Mouse (Mus musculus) stomach, embryonic 14.5 days (tissue): Measurements from ENCODE around the gene Gtf2ird2. TPM values are rescaled to one million over a fixed set of nuclear protein-coding genes. Genes with fewer than 3 reads are reported as not detected.

Source experiments
- ATAC-seq: fragments of 200-750 bp; cut with Nextera tagmentation; 2 replicates; pipeline ENCODE4 v1.8.0; 2017; ENCODE audit warnings: low read depth, moderate TSS enrichment; ENCODE audit not compliant: insufficient number of reproducible peaks, insufficient read depth, low FRiP score
- H3K27ac ChIP-seq: fragments of 300-500 bp; sonication (generic); 2 replicates; pipeline ENCODE4 v1.5.1; 2014; ENCODE audit warnings: mild to moderate bottlenecking, low read length, moderate library complexity, mixed read lengths
- H3K27me3 ChIP-seq: fragments of 300-500 bp; sonication (generic); 2 replicates; pipeline ENCODE4 v1.6.1; 2014; ENCODE audit warnings: low read length, control low read depth, mixed read lengths; ENCODE audit not compliant: control insufficient read depth, insufficient read depth
- H3K36me3 ChIP-seq: fragments of 300-500 bp; sonication (generic); 2 replicates; pipeline ENCODE4 v1.6.1; 2014; ENCODE audit warnings: mild to moderate bottlenecking, control low read depth, low read length, moderate library complexity, mixed read lengths; ENCODE audit not compliant: control insufficient read depth, insufficient read depth
- H3K4me1 ChIP-seq: fragments of 300-500 bp; sonication (generic); 2 replicates; pipeline ENCODE4 v1.6.1; 2014; ENCODE audit warnings: low read length, control low read depth, mixed read lengths; ENCODE audit not compliant: control insufficient read depth, insufficient read depth
- H3K4me2 ChIP-seq: fragments of 300-500 bp; sonication (generic); replicated peaks from 2 replicates; pipeline ENCODE4 v1.6.1; 2014; ENCODE audit warnings: low read depth, low read length, control low read depth
- H3K4me3 ChIP-seq: fragments of 300-500 bp; sonication (generic); 2 replicates; pipeline ENCODE4 v1.5.1; 2014; ENCODE audit warnings: low read depth, low read length, control low read depth
- H3K9ac ChIP-seq: fragments of 300-500 bp; sonication (generic); replicated peaks from 2 replicates; pipeline ENCODE4 v1.6.1; 2014; ENCODE audit warnings: low read depth, mild to moderate bottlenecking, control low read depth, low read length, moderate library complexity, mixed read lengths
- H3K9me3 ChIP-seq: fragments of 300-500 bp; sonication (generic); 2 replicates; pipeline ENCODE4 v1.6.1; 2016; ENCODE audit warnings: low read depth, low read length, control low read depth; ENCODE audit not compliant: control insufficient read depth
- WGBS: fragments of 180-500 bp; shearing (Covaris S2); extraction: QIAGEN DNeasy Blood & Tissue Kit; methylation state at CpG from one replicate; pipeline ENCODE4 v1.1.7; 2014; 5-methylcytosine and 5-hydroxymethylcytosine counted together
- polyA plus RNA-seq: library from polyadenylated mRNA; unstranded; fragments of >200 nt; fragmentation: Nextera tagmentation; extraction: Ambion mirVana; gene quantifications from 2 replicates; pipeline ENCODE4 v1.2.1, GENCODE M21; 2014

Gene Gtf2ird2
- polyA plus RNA-seq, 1 experiment from 2014 or later: 10.1 TPM

DNA sequence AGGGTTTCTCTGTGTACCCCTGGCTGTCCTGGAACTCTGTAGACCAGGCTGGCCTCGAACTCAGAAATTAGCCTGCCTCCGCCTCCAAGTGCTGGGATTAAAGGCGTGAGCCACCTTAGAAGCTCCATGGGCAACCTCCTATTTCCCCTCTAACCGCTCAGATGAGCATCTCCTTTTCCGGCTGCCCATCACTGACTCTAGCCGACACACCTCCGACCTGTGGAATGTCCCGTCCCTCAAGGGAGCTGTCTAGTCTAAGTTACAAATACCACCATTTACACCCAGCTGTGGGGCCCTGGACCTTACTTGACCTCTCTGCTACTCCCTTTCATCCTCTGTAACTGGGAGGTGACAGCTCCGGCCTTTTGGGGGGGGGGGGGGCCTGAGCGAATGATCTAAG, 8.1 kb upstream of the Gtf2ird2 start:
- no peaks in the 10 kb centered on the region; the same call in 1 of the 2 replicates for H3K36me3 ChIP-seq
- H3K4me2 ChIP-seq: peak overlapping the region; percentile 83
- H3K9ac ChIP-seq: peak overlapping the region; percentile 74
- no peaks in the 10 kb centered on the region for H3K27me3 ChIP-seq
- no peak for ATAC-seq
- 8% methylated on average over 10 of the region's 10 CpGs for WGBS
- peak overlapping the region; percentile 83 for H3K27ac ChIP-seq
- H3K4me3 ChIP-seq: peak overlapping the region; percentile 94
- H3K4me1 ChIP-seq: peaks cover 8% of the 10 kb centered on the region; the same call in 1 of the 2 replicates
- H3K9me3 ChIP-seq: no peaks in the 10 kb centered on the region

- Histone ChIP-seq H3K27me3 (no peaks in the 10 kb centered on the region), H3K4me3 (peak within 1 kb of the TSS; percentile 94), H3K27ac (peak within 1 kb of the TSS; percentile 83), H3K4me2 (peak within 1 kb of the TSS; percentile 83), H3K9ac (peak within 1 kb of the TSS; percentile 74), H3K36me3 (no peaks in the 10 kb centered on the region; the same call in 1 of the 2 replicates), H3K4me1 (peaks cover 8% of the 10 kb centered on the region; the same call in 1 of the 2 replicates), H3K9me3 (no peaks in the 10 kb centered on the region)
- ATAC-seq: peak; percentile 79
- under 1% methylated on average over 72 of the region's 72 CpGs for WGBS
Measured at GRCm38 (mm10) chr5:134176169-134176881, 7.5 kb upstream of the Gtf2ird2 start, which contains the start of gene Rcc1l. Gene Rcc1l (minus strand): TSS chr5:134176774.

DNA sequence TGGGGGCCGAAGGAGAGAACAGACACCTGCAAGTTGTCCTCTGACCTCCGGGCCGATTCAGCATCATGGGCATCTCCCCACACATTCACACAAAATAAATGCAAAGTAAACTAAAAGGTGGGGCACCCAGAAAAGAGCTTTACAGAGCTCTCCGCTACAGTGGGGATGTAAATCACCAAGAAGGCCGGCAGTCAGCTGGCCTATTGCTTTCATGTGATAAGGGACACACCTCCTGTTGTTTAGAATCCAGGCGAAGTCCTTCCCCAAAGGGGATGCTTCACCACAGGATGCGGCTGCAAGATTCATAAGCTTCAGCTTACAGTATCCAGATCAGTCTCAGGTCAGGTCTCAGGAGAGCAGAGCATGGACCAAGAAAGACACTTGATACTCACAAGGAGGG, 5.3 kb upstream of the Gtf2ird2 start:
- Histone ChIP-seq H3K4me3 (no peak overlapping the region), H3K9me3 (no peaks in the 10 kb centered on the region), H3K9ac (no peak overlapping the region), H3K36me3 (no peaks in the 10 kb centered on the region), H3K27me3 (no peaks in the 10 kb centered on the region), H3K27ac (no peak overlapping the region), H3K4me2 (no peak overlapping the region), H3K4me1 (peaks cover 20% of the 10 kb centered on the region)
- WGBS: 76% methylated on average over 7 of the region's 7 CpGs
- no peak for ATAC-seq

- no peak overlapping the region for H3K27ac ChIP-seq
- H3K27me3 ChIP-seq: no peaks in the 10 kb centered on the region
- no peaks in the 10 kb centered on the region for H3K9me3 ChIP-seq
- no peaks in the 10 kb centered on the region for H3K36me3 ChIP-seq
- H3K9ac ChIP-seq: no peak overlapping the region
- no peak overlapping the region for H3K4me2 ChIP-seq
- H3K4me3 ChIP-seq: no peak overlapping the region
- WGBS: 20% methylated on average over 7 of the region's 7 CpGs
- H3K4me1 ChIP-seq: peaks cover 21% of the 10 kb centered on the region
- ATAC-seq: no peak
Measured at GRCm38 (mm10) chr5:134179871-134180270, 3.9 kb upstream of the Gtf2ird2 start.

DNA sequence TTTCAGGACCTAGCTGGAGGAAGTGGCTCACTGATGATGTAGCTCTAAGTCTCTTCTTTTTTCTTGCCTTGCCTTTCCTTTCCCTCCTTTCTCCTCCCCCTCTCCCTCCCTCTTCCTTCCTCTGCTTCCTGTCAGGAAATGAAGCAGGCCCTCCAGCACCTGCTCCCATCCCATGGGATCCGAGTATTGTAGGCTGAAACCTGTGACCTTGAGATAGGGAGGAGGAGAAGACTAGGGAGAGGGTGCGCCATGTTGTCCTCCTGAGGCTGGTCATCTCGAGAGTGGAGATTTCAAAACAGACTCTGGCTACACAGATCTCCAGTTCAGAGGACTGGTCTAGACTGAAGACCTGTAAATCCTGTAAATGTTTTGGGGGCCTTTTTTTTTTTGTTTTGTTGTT, 1.6 kb upstream of the Gtf2ird2 start:
- Histone ChIP-seq H3K9me3 (no peaks in the 10 kb centered on the region), H3K4me1 (peaks cover 13% of the 10 kb centered on the region), H3K36me3 (no peaks in the 10 kb centered on the region), H3K4me2 (no peak overlapping the region), H3K9ac (no peak overlapping the region), H3K4me3 (no peak overlapping the region), H3K27ac (no peak overlapping the region), H3K27me3 (no peaks in the 10 kb centered on the region)
- ATAC-seq: no peak
- 59% methylated on average over 3 of the region's 3 CpGs for WGBS

DNA sequence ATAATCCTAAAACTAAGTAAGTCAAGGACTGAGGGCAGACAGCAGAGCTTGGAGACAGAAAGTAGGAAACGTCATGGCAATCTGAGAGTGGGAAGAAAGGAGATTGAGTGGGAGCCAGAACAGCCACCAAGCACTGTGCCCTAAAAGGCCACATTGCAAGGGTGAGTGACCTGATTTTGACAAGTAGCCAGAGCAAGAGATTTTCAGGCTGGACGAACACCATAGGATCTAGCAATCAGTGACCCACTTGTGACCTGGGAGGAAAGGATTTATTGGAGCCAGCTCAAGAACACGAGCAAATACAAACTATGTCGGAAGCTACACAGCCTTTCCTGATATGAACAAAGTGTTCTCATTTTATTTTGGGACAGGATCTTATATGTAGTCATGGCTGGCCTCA, 1.1 kb upstream of the Gtf2ird2 start:
- Histone ChIP-seq H3K4me2 (peak overlapping the region; percentile 86), H3K4me1 (peaks cover 13% of the 10 kb centered on the region), H3K4me3 (peak overlapping the region; percentile 64), H3K9ac (no peak overlapping the region), H3K9me3 (no peaks in the 10 kb centered on the region), H3K27me3 (no peaks in the 10 kb centered on the region), H3K36me3 (no peaks in the 10 kb centered on the region), H3K27ac (no peak overlapping the region; the same call in 1 of the 2 replicates)
- WGBS: 49% methylated on average over 4 of the region's 4 CpGs
- ATAC-seq: no peak

GRCm38 (mm10) chr5:134183162-134183561, 657 bp upstream of the Gtf2ird2 start:
- Histone ChIP-seq H3K27me3 (no peaks in the 10 kb centered on the region), H3K9ac (peak overlapping the region; percentile 89), H3K4me2 (peak overlapping the region; percentile 86), H3K9me3 (no peaks in the 10 kb centered on the region), H3K27ac (peak overlapping the region; percentile 95; the same call in 1 of the 2 replicates), H3K4me3 (peak overlapping the region; percentile 64), H3K36me3 (no peaks in the 10 kb centered on the region), H3K4me1 (peaks cover 13% of the 10 kb centered on the region)
- ATAC-seq: no peak
- 38% methylated on average over 7 of the region's 7 CpGs for WGBS

- no peaks in the 10 kb centered on the region for H3K36me3 ChIP-seq
- H3K4me2 ChIP-seq: no peak overlapping the region
- no peak for ATAC-seq
- H3K9ac ChIP-seq: no peak overlapping the region
- no peak overlapping the region for H3K4me3 ChIP-seq
- no peak overlapping the region for H3K27ac ChIP-seq
- H3K27me3 ChIP-seq: no peaks in the 10 kb centered on the region
- H3K4me1 ChIP-seq: peaks cover 13% of the 10 kb centered on the region
- H3K9me3 ChIP-seq: no peaks in the 10 kb centered on the region
- 82% methylated on average over 3 of the region's 3 CpGs for WGBS
Measured at GRCm38 (mm10) chr5:134186059-134186458, 2.2 kb downstream of the Gtf2ird2 start.
